Mouse (Mus musculus): Measurements from ENCODE around the gene Myo18b. TPM values are rescaled to one million over a fixed set of nuclear protein-coding genes. Genes with fewer than 3 reads are reported as not detected.

The Myo18b gene
- 0.91 and 1.5 TPM in 2 replicates for total RNA-seq (2023)

GRCm38 (mm10) chr5:112895674-112896654 lies at the start of gene Myo18b:
Gene Myo18b, minus strand, starts transcription at chr5:112896362.

Other genes with a start within 250 kb of the Myo18b start
- 17.9 and 34.2 TPM in 2 replicates for gene Grk3, start 119.4 kb upstream of the Myo18b start, total RNA-seq (2023)
- gene Crybb2, start 173.8 kb upstream of the Myo18b start, total RNA-seq (2023) = not detected in 2 replicates
- gene Crybb3, start 185.2 kb upstream of the Myo18b start, total RNA-seq (2023) = not detected in 2 replicates